Mouse (Mus musculus) E14TG2a.4 (cell line): Measurements from ENCODE around the gene Gtf3c2.

Experiments
- CTCF ChIP-seq: conservative IDR thresholded peaks from 2 replicates; pipeline ENCODE4 v1.5.1; 2014; ENCODE audit warnings: low read length
- NANOG ChIP-seq: IDR thresholded peaks from 2 replicates; pipeline ENCODE4 v1.6.1; 2014; ENCODE audit warnings: borderline replicate concordance, low read length, mixed read lengths

GRCm38 (mm10) chr5:31153516-31154151, 26.3 kb downstream of the Gtf3c2 start:
- TF ChIP-seq CTCF, result no peak
- TF ChIP-seq NANOG, result no peak
